Mouse (Mus musculus): ENCODE data around the gene Ccdc57. TPM values are rescaled to one million over a fixed set of nuclear protein-coding genes. Genes with fewer than 3 reads are reported as not detected.
"Not testable (repeated sequence)": the region's sequence is repeated elsewhere in the genome, so short reads cannot be mapped to it uniquely, and the experiment has no call there.

Ccdc57 gene
- total RNA-seq, 2 experiments from 2014 or later: 2.8 to 2.9 TPM

DNA sequence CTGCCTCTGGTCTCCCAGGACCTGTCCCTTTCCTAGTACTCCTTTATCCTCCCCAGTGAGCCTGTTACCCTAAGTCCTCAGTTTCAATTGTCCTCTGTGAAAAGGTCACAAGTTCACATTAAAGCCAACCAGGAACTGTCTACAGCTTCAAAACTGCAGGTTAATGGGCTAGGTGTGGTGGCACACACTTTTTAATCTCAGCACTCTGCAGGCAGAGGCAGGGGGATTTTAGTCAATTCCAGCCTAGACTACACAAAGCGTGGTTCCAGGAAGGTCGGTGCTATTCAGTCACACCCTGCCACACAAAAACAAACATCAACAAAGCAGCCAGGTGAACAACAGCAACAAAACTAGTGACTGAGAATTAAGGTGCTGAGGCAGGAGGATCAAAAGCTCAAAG lies 81.1 kb downstream of the Ccdc57 start:
- no peak for DNase-seq

DNA sequence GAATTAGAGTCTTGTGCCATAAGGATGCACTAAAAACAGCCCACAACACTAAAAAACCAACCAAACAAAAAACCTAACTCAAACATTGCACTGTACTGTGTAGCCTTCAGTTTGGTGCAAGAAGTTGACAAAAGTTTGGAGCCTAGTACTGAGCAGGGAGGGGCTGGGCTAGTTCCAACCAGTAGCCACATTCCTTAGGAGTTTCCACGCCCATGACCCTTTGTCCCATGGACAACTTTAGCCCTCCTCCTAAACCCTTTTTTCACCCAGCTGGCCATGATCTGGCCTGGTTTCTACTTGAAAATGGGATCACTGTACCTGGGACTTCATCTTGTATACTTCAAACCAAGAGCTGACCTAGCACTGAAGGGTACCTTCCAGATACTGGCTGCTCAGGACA lies 81.5 kb downstream of the Ccdc57 start:
- DNase-seq: no peak

GRCm38 (mm10) chr11:120850331-120851030 lies 82.2 kb downstream of the Ccdc57 start:
- DNase-seq: no peak

DNA sequence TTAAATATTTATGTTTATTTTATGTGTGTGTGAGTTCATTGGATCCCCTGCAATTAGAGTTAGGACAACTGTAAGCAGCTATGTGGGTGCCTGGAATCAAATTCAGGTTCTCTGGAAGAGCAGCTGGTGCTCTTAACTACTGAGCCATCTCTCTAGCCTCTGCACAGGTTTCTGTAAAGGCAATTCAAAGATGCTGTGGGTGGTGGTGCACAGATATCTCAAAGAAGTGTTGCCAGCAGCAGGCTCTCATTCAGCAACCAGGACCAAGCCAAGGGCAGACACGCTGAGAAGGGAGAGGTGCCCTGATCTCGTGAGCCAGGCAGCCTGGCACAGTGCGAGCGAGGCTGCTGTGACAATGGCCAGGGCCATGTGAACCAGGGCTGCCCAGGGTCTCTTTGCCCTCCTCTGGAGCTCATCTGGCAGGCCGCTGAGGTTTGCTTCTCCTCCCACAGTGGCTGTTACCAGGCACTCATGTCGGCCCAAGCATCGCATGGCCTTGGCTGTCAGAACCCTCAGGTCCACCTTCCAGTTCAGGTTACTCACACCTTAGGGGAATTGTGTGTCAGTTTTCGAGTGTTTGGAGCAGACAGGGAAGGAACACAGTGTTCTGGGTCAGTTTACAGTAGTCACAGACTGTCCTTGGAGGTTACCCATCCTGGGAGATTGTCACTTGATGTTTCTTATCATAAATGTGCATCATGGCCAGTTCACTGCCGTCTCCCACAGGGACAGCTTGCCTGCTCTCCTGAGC lies 85.8 kb downstream of the Ccdc57 start:
- peak; percentile 19 for DNase-seq

- no peak for DNase-seq
Observed at GRCm38 (mm10) chr11:120844329-120844728, 88.3 kb downstream of the Ccdc57 start.

- DNase-seq: no peak
Observed at GRCm38 (mm10) chr11:120833555-120834280, 99.0 kb downstream of the Ccdc57 start.

- not testable (repeated sequence) for DNase-seq
Observed at GRCm38 (mm10) chr11:120832962-120833361, 99.7 kb downstream of the Ccdc57 start.

GRCm38 (mm10) chr11:120831659-120832440 lies 100.8 kb downstream of the Ccdc57 start:
- no peak for DNase-seq

DNA sequence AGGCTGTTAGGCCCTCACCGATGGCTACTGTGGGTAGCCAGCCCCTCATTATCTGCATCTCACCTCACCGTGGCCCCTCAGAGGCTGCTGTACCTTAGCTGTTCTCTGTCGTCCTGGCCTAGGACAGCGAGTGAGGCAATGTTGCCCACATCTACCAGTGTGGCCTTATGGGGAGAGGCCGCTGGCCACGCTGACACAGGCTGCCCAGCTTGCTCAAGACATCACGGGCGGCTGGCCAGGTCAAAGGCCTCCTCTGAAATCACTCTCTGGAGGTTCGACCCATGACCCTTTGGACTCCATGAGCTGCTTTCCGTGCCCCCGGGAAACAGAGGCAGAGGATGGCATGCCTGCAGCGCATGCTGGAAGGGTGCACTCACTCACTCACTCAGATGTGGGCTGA lies 102.0 kb downstream of the Ccdc57 start:
- no peak for DNase-seq

GRCm38 (mm10) chr11:120829757-120830532 lies 102.7 kb downstream of the Ccdc57 start:
- no peak for DNase-seq

GRCm38 (mm10) chr11:120828416-120828815 lies 104.3 kb downstream of the Ccdc57 start:
- DNase-seq: no peak

DNA sequence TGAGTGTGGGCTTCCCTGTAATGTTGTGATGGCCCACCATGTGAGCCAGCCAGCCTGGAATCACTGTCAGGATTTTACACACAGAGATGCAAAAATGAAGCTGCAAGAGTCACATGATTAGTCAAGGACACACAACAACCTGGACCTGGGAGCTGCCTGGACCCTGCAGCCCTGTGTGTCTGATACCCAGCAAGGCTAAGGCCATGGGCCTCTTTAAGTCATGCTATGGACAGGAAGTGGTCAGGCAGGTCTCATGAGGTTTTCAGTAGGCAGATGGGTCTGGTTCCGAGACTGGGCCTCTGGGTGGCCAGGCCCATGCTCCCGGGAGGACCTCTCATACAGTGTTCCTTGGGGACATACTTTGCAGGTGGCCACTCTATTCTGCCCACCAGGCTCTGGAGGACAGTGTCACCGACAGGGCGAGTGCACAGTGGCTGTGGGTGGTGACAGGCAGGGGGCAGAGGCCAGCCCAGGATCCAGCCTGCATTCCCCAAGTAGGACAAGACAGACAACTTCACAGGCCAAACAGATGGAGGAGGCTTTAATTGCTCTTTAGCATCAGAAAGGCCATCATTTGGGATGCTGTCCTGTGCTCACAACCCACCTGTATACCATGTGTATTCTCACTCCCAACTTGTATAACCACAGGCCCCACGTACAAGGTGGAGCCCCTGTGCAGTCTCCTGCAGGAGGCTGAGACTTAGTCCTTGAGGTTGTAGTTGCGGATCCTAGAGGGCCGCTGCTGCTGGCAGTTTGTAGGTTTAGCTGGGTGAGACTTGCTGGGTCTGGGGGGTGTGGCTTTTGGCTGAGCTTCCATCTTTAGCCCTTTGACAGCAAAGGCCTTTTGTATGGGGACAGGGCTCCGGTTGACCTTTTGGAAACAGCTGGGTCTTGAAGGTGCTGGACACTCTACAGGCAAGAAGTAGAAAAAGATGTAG lies 106.4 kb downstream of the Ccdc57 start:
- no peak for DNase-seq

GRCm38 (mm10) chr11:120825289-120825863 lies 107.3 kb downstream of the Ccdc57 start:
- no peak for DNase-seq

GRCm38 (mm10) chr11:120824787-120825288 lies 107.8 kb downstream of the Ccdc57 start:
- no peak for DNase-seq

GRCm38 (mm10) chr11:120823956-120824786 lies 108.5 kb downstream of the Ccdc57 start, which contains the start of gene Fasn:
TSS of gene Fasn (minus strand) at chr11:120824547.
- DNase-seq: peak; percentile 96

DNA sequence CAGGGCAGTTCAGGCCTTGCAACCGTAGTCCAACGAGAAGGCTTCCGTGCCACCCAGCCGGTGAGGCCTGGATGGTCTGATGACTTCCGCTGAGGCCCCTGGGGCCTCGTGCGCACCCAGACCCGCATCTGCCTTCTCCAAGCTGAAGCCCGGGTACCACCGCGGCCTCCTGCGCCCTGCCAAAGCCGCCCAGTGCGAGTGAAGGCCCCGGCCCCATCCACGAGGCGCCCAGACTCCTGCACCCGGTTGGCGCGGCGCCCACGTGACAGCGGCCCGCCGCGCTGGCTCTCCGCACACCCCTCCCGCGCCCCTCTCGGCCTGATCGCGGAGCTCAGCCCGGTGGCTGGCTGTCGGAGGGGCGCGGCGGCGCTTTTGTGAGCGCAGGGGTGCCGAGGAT lies 109.1 kb downstream of the Ccdc57 start:
- no peak for DNase-seq

DNA sequence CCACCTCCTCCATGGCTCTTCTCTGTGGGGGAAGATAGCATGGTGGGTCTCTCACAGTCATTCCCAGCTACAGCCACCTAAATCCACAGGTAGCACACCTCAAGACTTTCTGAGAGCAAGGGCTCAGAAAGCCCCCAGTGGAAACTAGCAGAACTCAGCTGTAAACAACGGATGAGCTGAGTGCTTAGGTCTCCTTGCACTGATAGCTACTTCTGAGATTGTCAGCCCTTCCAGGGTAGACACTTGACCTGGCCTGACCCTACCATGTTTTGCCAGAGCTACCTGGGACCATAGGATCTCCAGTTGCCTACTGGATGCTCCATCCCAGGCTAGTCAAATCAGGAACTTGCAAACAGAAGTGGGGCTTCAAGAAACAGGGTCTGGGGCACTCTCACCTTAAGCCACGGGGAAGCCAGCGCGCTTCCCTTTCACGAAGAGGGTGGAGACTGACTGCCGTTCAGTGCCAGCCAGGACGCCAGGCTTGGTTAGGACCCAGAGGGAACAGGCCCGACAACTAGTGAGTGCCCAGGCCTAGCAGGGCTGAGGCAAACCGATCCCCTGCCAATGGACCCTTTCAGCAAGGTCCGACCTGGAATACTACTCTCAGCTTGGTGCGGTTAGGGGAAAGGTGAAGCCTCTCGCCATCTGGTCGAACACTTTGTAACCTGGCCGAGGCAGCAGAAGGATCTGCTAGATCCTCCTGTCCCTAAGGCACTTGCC lies 109.7 kb downstream of the Ccdc57 start:
- no peak for DNase-seq

DNA sequence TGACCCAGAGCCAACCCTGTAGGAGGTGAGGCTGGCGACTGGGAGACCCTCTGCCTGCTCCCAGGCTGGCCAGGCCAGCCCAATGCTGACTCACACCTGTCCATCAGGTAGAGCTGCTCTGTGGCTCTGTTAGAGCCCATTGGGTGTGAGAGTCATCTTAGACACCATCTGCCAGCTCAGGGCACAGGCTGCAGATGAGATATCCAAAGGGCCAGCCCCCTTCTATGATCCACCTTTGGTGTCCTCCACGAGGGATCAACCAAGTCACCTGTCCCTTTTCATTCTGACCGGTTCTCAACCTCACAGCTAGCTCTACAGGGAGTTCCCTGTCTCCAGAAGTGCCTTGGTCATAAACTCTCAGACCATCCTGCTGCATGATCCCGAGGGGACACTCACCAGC lies 110.4 kb downstream of the Ccdc57 start:
- no peak for DNase-seq

Data from gastrocnemius, postnatal 25 days (tissue).